Mouse (Mus musculus) lung, adult 18-20 months (tissue): ENCODE data around the gene Rpe65.

Experiments
- DNase-seq, 2 experiments: peaks; one replicate each; pipeline ENCODE4 v3.0.0; 2022; ENCODE audit warnings: mixed read lengths in 2 of 2

Rpe65 gene

GRCm38 (mm10) chr3:159598875-159599274 lies at the start of gene Rpe65:
Gene Rpe65, plus strand, starts transcription at chr3:159599175.
- no peak for DNase-seq

- DNase-seq = no peak
Observed at GRCm38 (mm10) chr3:159550224-159550623, 48.8 kb upstream of the Rpe65 start.

- no peak for DNase-seq
Observed at GRCm38 (mm10) chr3:159614977-159615376, 16.0 kb downstream of the Rpe65 start.

GRCm38 (mm10) chr3:159621026-159621425 lies 22.1 kb downstream of the Rpe65 start:
- no peak for DNase-seq

GRCm38 (mm10) chr3:159624010-159624409 lies 25.0 kb downstream of the Rpe65 start:
- DNase-seq = no peak

- DNase-seq = no peak
Observed at GRCm38 (mm10) chr3:159660741-159661140, 61.8 kb downstream of the Rpe65 start.

- DNase-seq = no peak
Observed at GRCm38 (mm10) chr3:159663333-159663732, 64.4 kb downstream of the Rpe65 start.
